Mouse (Mus musculus): ENCODE measurements at regions not wholly inside any gene's neighbourhood (a gene's known extent, or its start where the extent isn't known, plus 50 kb on each side); places are given as distances from the start of the nearest gene placed in this dataset.
"Not testable (repeated sequence)": the region's sequence is repeated elsewhere in the genome, so short reads cannot be mapped to it uniquely, and the experiment has no call there.

GRCm38 (mm10) chr14:15061966-15062860, 259.0 kb downstream of the Nek10 start:
- Histone ChIP-seq H3K27ac (no peak overlapping the region), H3K4me3 (no peak overlapping the region)
- no peak for TF ChIP-seq CTCF (conservative IDR thresholded peaks at IDR 0.05)
- no peak for DNase-seq (ENCODE audit: low spot score in 2 of 2)

GRCm38 (mm10) chr14:15062861-15063418, 259.7 kb downstream of the Nek10 start:
- no peak for DNase-seq (ENCODE audit: low spot score in 2 of 2)
- Histone ChIP-seq H3K4me3 (no peak overlapping the region), H3K27ac (no peak overlapping the region)
- no peak for TF ChIP-seq CTCF (conservative IDR thresholded peaks at IDR 0.05)

GRCm38 (mm10) chr14:15064991-15065525, 261.8 kb downstream of the Nek10 start:
- peak in 1 of 2 experiments; percentile 4 for DNase-seq (ENCODE audit: low spot score in 2 of 2)
- no peak for TF ChIP-seq CTCF (conservative IDR thresholded peaks at IDR 0.05)

GRCm38 (mm10) chr14:15075877-15076276, 272.7 kb downstream of the Nek10 start:
- Histone ChIP-seq H3K27ac (no peak overlapping the region), H3K4me3 (no peak overlapping the region)
- no peak for DNase-seq (ENCODE audit: low spot score in 2 of 2)
- no peak for TF ChIP-seq CTCF (conservative IDR thresholded peaks at IDR 0.05)

More at GRCm38 (mm10) chr14:15064991-15065525, 261.8 kb downstream of the Nek10 start:
- Histone ChIP-seq H3K27ac (no peak overlapping the region), H3K4me3 (no peak overlapping the region)

- no peak for TF ChIP-seq CTCF (conservative IDR thresholded peaks at IDR 0.05)
- no peak for DNase-seq (ENCODE audit: low spot score in 2 of 2)
- H3K4me3 ChIP-seq, result no peak overlapping the region
- H3K27ac ChIP-seq, result no peak overlapping the region
These were observed 279.7 kb downstream of the Nek10 start for GRCm38 (mm10) chr14:15082889-15083288.

- no peak for TF ChIP-seq CTCF (conservative IDR thresholded peaks at IDR 0.05)
- Histone ChIP-seq H3K27ac (no peak overlapping the region), H3K4me3 (no peak overlapping the region)
- DNase-seq (ENCODE audit: low spot score in 2 of 2), result no peak
These were observed 280.6 kb downstream of the Nek10 start for GRCm38 (mm10) chr14:15083812-15084211.

GRCm38 (mm10) chr14:15087061-15087460, 283.8 kb downstream of the Nek10 start:
- TF ChIP-seq CTCF (conservative IDR thresholded peaks at IDR 0.05), result no peak
- Histone ChIP-seq H3K4me3 (no peak overlapping the region), H3K27ac (no peak overlapping the region)
- DNase-seq (ENCODE audit: low spot score in 2 of 2), result no peak

GRCm38 (mm10) chr14:15096865-15097264, 293.6 kb downstream of the Nek10 start:
- TF ChIP-seq CTCF (conservative IDR thresholded peaks at IDR 0.05), result no peak

GRCm38 (mm10) chr14:15099909-15100308, 296.7 kb downstream of the Nek10 start:
- TF ChIP-seq CTCF (conservative IDR thresholded peaks at IDR 0.05), result no peak
- DNase-seq (ENCODE audit: low spot score in 2 of 2), result no peak
- Histone ChIP-seq H3K4me3 (no peak overlapping the region), H3K27ac (no peak overlapping the region)

More at GRCm38 (mm10) chr14:15096865-15097264, 293.6 kb downstream of the Nek10 start:
- DNase-seq (ENCODE audit: low spot score in 2 of 2), result no peak
- Histone ChIP-seq H3K4me3 (no peak overlapping the region), H3K27ac (no peak overlapping the region)

GRCm38 (mm10) chr14:15107795-15108321, 304.6 kb downstream of the Nek10 start:
- TF ChIP-seq CTCF (conservative IDR thresholded peaks at IDR 0.05), result no peak

GRCm38 (mm10) chr14:15119745-15120144, 316.5 kb downstream of the Nek10 start:
- H3K27ac ChIP-seq, result no peak overlapping the region
- TF ChIP-seq CTCF (conservative IDR thresholded peaks at IDR 0.05), result peak; percentile 68
- no peak overlapping the region for H3K4me3 ChIP-seq
- no peak for DNase-seq (ENCODE audit: low spot score in 2 of 2)

More at GRCm38 (mm10) chr14:15107795-15108321, 304.6 kb downstream of the Nek10 start:
- DNase-seq (ENCODE audit: low spot score in 2 of 2), result no peak
- Histone ChIP-seq H3K4me3 (no peak overlapping the region), H3K27ac (no peak overlapping the region)

GRCm38 (mm10) chr14:15128157-15128556, 310.6 kb downstream of the Lrrc3b start:
- Histone ChIP-seq H3K27ac (no peak overlapping the region), H3K4me3 (no peak overlapping the region)
- TF ChIP-seq CTCF (conservative IDR thresholded peaks at IDR 0.05), result no peak
- DNase-seq (ENCODE audit: low spot score in 2 of 2), result no peak

- not testable (repeated sequence) for DNase-seq (ENCODE audit: low spot score in 2 of 2); H3K27ac ChIP-seq; H3K4me3 ChIP-seq
These were observed 297.9 kb downstream of the Lrrc3b start for GRCm38 (mm10) chr14:15140871-15141270.

All from layer of hippocampus, adult 2 months (tissue).